Mouse (Mus musculus) adipocyte (in vitro differentiated cells): ENCODE results near the gene Pigx.

ENCODE experiments used
- DNase-seq: peaks from one replicate; pipeline ENCODE4 v3.0.0-alpha.2; 2016; ENCODE audit warnings: low spot score

Pigx gene

GRCm38 (mm10) chr16:32059840-32060523 lies 39.6 kb downstream of the Pigx start:
- DNase-seq, result peak; percentile 33

DNA sequence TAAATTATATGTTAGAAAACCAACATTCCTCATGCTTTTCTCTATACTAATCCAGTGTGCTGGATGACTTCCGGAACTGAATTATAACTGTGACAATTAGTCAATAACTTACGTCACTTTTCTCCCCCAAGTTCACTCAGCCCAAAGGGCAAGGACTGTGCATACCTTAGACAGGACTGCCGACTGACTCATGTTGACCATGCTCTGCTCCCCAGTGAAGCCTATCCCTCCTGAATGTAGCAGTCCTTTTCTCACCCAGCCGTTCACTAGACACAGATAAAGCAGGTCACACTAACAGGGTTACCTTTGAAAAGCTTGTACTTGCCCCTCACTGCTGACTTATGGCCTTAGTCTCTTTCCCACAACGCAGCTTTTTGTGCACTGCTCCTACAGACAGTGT lies 40.7 kb downstream of the Pigx start:
- DNase-seq, result peak; percentile 35

DNA sequence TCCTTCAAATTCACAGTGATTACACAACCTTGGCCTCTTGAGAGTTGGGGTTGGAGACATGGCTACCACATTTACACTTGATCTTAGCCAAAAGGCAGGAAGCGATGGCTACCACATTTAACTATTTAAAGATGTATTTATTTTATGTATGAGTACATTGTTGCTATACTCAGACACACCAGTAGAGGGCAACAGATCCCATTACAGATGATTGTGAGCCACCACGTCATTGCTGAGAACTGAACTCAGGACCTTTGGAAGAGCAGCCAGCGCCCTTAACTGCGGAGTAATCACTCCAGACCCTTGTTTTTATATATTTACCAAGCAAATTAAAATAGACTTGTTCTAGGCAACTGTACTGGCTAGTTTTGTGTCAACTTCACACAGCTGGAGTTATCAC lies 57.2 kb downstream of the Pigx start:
- DNase-seq, result peak; percentile 30
